Mouse (Mus musculus): ENCODE results near the gene Zfp119b.

- TF ChIP-seq POLR2A (IDR thresholded peaks at IDR 0.05; ENCODE audit: control insufficient read depth in 1 of 2, insufficient read depth in 1 of 2, low read depth in 1 of 2, low read length in 2 of 2, poor library complexity in 1 of 2) (no peak), CTCF (IDR thresholded peaks at IDR 0.05 in 2 of 3, conservative IDR thresholded peaks at IDR 0.05 in 1 of 3; ENCODE audit: control insufficient read depth in 1 of 3, insufficient read depth in 1 of 3, low read depth in 2 of 3, low read length in 3 of 3, poor library complexity in 1 of 3, severe bottlenecking in 1 of 3) (no peak), BHLHE40 (IDR thresholded peaks at IDR 0.05; ENCODE audit: borderline replicate concordance, low read depth, low read length) (no peak), GATA1 (IDR thresholded peaks at IDR 0.05; ENCODE audit: low read depth, low read length) (no peak)
Observed at GRCm38 (mm10) chr17:55903087-55903486, 46.2 kb downstream of the Zfp119b start.

Measured in MEL (cell line).